Mouse (Mus musculus) CH12.LX (cell line): ENCODE data around the gene Klk5. TPM values are rescaled to one million over a fixed set of nuclear protein-coding genes. Genes with fewer than 3 reads are reported as not detected.

ENCODE experiments used
- DNase-seq: peaks from one replicate; pipeline ENCODE4 v3.0.0-alpha.2; 2013; ENCODE audit errors: extremely low read depth
- H3K27ac ChIP-seq: 2 replicates; pipeline ENCODE4 v1.5.1; 2012; ENCODE audit warnings: low read depth, mild to moderate bottlenecking, control low read depth, moderate library complexity; ENCODE audit not compliant: insufficient read depth
- H3K27me3 ChIP-seq: replicated peaks from 2 replicates; pipeline ENCODE3; 2012; ENCODE audit warnings: inconsistent platforms
- H3K36me3 ChIP-seq, 2 experiments: replicated peaks in 1 of 2; 2 replicates each; pipeline versions ENCODE3 to v1.6.1; 2012; ENCODE audit warnings: inconsistent platforms in 1 of 2, low read length in 1 of 2, mild to moderate bottlenecking in 1 of 2, mixed read lengths in 1 of 2, moderate library complexity in 1 of 2; ENCODE audit not compliant: control insufficient read depth in 1 of 2, insufficient read depth in 1 of 2
- H3K4me1 ChIP-seq, 2 experiments: 2 replicates each; pipeline ENCODE4 v1.6.1; 2012; ENCODE audit warnings: inconsistent platforms in 1 of 2, moderate library complexity in 1 of 2; ENCODE audit not compliant: insufficient read depth in 2 of 2, control insufficient read depth in 1 of 2
- H3K4me2 ChIP-seq: 2 replicates; pipeline ENCODE4 v1.6.1; 2012; ENCODE audit warnings: low read depth, mild to moderate bottlenecking, control low read depth; ENCODE audit not compliant: poor library complexity, insufficient read depth, severe bottlenecking
- H3K4me3 ChIP-seq, 3 experiments: fragments of 150-350 bp in 1 of 3; sonication (generic) in 1 of 3; replicated peaks in 1 of 3; 2 replicates each; pipeline versions ENCODE3 to v1.5.1; 2011 to 2012; ENCODE audit warnings: low read depth in 2 of 3, low read length in 2 of 3, mild to moderate bottlenecking in 2 of 3, moderate library complexity in 2 of 3, control low read depth in 1 of 3, improper control_type of control experiment in 1 of 3, inconsistent platforms in 1 of 3, mixed read lengths in 1 of 3; ENCODE audit not compliant: poor library complexity in 1 of 3
- H3K79me2 ChIP-seq: replicated peaks from 2 replicates; pipeline ENCODE4 v1.6.1; 2012; ENCODE audit warnings: mild to moderate bottlenecking, moderate library complexity; ENCODE audit not compliant: control insufficient read depth, poor library complexity, insufficient read depth, severe bottlenecking; ENCODE audit errors: extremely low read depth
- H3K9ac ChIP-seq: 2 replicates; pipeline ENCODE4 v1.6.1; 2012; ENCODE audit warnings: low read depth, mild to moderate bottlenecking, control low read depth, moderate library complexity; ENCODE audit not compliant: insufficient read depth
- H3K9me3 ChIP-seq: replicated peaks from 2 replicates; pipeline ENCODE3; 2012; ENCODE audit warnings: low read length, inconsistent platforms, mixed read lengths
- BHLHE40 ChIP-seq: IDR thresholded peaks from 2 replicates; pipeline ENCODE4 v1.6.1; 2011; ENCODE audit warnings: mild to moderate bottlenecking, low read depth, low read length, improper control_type of control experiment
- CHD1 ChIP-seq: IDR thresholded peaks from 2 replicates; pipeline ENCODE4 v1.6.1; 2012; ENCODE audit warnings: low read depth, low read length, improper control_type of control experiment, inconsistent platforms
- CTCF ChIP-seq, 2 experiments: IDR thresholded peaks in 1 of 2; conservative IDR thresholded peaks in 1 of 2; 2 replicates each; pipeline ENCODE4 v1.5.1; 2011 to 2012; ENCODE audit warnings: low read depth in 2 of 2, low read length in 2 of 2, improper control_type of control experiment in 1 of 2, inconsistent platforms in 1 of 2, mild to moderate bottlenecking in 1 of 2, moderate library complexity in 1 of 2
- E2F4 ChIP-seq: IDR thresholded peaks from 2 replicates; pipeline ENCODE4 v1.6.1; 2011; ENCODE audit warnings: low read depth, low read length, improper control_type of control experiment; ENCODE audit not compliant: insufficient replicate concordance
- EP300 ChIP-seq: IDR thresholded peaks from 2 replicates; pipeline ENCODE4 v1.6.1; 2011; ENCODE audit warnings: low read length, improper control_type of control experiment
- JUN ChIP-seq: IDR thresholded peaks from 2 replicates; pipeline ENCODE4 v1.6.1; 2011; ENCODE audit warnings: low read depth, mild to moderate bottlenecking, low read length, improper control_type of control experiment, moderate library complexity; ENCODE audit not compliant: insufficient read depth
- KAT2A ChIP-seq: IDR thresholded peaks from 2 replicates; pipeline ENCODE4 v1.6.1; 2012; ENCODE audit warnings: low read length, improper control_type of control experiment, inconsistent platforms; ENCODE audit not compliant: insufficient replicate concordance
- MEF2A ChIP-seq: IDR thresholded peaks from 2 replicates; pipeline ENCODE4 v1.6.1; 2014; ENCODE audit warnings: low read depth, mild to moderate bottlenecking, inconsistent platforms, low read length, improper control_type of control experiment, borderline replicate concordance
- NELFE ChIP-seq: IDR thresholded peaks from 2 replicates; pipeline ENCODE4 v1.6.1; 2011; ENCODE audit warnings: low read depth, low read length, improper control_type of control experiment
- POLR2A ChIP-seq: IDR thresholded peaks from 2 replicates; pipeline ENCODE4 v1.6.1; 2011; ENCODE audit warnings: low read depth, mild to moderate bottlenecking, improper control_type of control experiment, low read length
- RCOR1 ChIP-seq: conservative IDR thresholded peaks from 2 replicates; pipeline ENCODE4 v1.6.1; 2012; ENCODE audit warnings: low read depth, mild to moderate bottlenecking, inconsistent platforms, low read length, improper control_type of control experiment
- TCF12 ChIP-seq: IDR thresholded peaks from 2 replicates; pipeline ENCODE4 v1.6.1; 2014; ENCODE audit warnings: low read depth, mild to moderate bottlenecking, inconsistent platforms, low read length, improper control_type of control experiment
- USF1 ChIP-seq: IDR thresholded peaks from 2 replicates; pipeline ENCODE4 v1.6.1; 2014; ENCODE audit warnings: low read depth, mild to moderate bottlenecking, inconsistent platforms, low read length, improper control_type of control experiment
- USF2 ChIP-seq: conservative IDR thresholded peaks from 2 replicates; pipeline ENCODE4 v1.6.1; 2011; ENCODE audit warnings: low read depth, low read length, improper control_type of control experiment
- ZMIZ1 ChIP-seq: IDR thresholded peaks from 2 replicates; pipeline ENCODE4 v1.6.1; 2012; ENCODE audit warnings: low read depth, mild to moderate bottlenecking, inconsistent platforms, low read length, improper control_type of control experiment
- ZNF384 ChIP-seq: IDR thresholded peaks from 2 replicates; pipeline ENCODE4 v1.6.1; 2012; ENCODE audit warnings: low read depth, low read length, improper control_type of control experiment, inconsistent platforms
- dilution Hi-C: fragments of 300-500 bp; cut with MboI; formaldehyde crosslinking; loops from 2 replicates; pipeline ENCODE4 v1.14.3; 2020; ENCODE audit warnings: low sequenced_read_pairs; ENCODE audit not compliant: extremely low pct_unique_long_range_greater_than_20kb, extremely low pct_ligation_motif_present
- in situ Hi-C: fragments of 300-500 bp; cut with MboI; formaldehyde crosslinking; loops from 3 replicates; pipeline ENCODE4 v1.14.3; 2019; ENCODE audit warnings: low sequenced_read_pairs, low pct_ligation_motif_present, low pct_unique_long_range_greater_than_20kb, mixed read lengths
- polyA plus RNA-seq: library from polyadenylated mRNA; unstranded; fragments of >175 nt; gene quantifications from 2 replicates; pipeline ENCODE4 v1.2.1, GENCODE M21; 2012; ENCODE audit warnings: low read depth; ENCODE audit not compliant: insufficient read length
- total RNA-seq, 2 experiments: library from RNA; depleted of rRNA; stranded (reverse); fragments of 300-350 nt in 1 of 2; fragments of >200 nt in 1 of 2; gene quantifications; 2 replicates each; pipeline ENCODE4 v1.2.3; 2012 to 2014

Klk5 gene
- total and polyA plus RNA-seq, 3 experiments: not detected

GRCm38 (mm10) chr7:43876444-43876843 is 34.7 kb downstream of the Klk5 start:
- TF ChIP-seq KAT2A (no peak), CHD1 (no peak), MEF2A (no peak), E2F4 (no peak), USF2 (no peak), ZMIZ1 (no peak), EP300 (no peak), BHLHE40 (no peak), POLR2A (no peak), RCOR1 (no peak), USF1 (no peak)
- Histone ChIP-seq H3K36me3 (no peaks in the 10 kb centered on the region), H3K9me3 (peaks cover 4% of the 10 kb centered on the region), H3K4me2 (no peak overlapping the region), H3K4me1 (peaks cover 0 to 11% of the 10 kb centered on the region in 2 experiments; a peak in 2 of 4 replicates), H3K9ac (no peak overlapping the region), H3K27me3 (peaks cover 61% of the 10 kb centered on the region), H3K79me2 (no peaks in the 10 kb centered on the region), H3K27ac (no peak overlapping the region), H3K4me3 (no peak overlapping the region)
- DNase-seq: no peak
- dilution Hi-C loops: no loop called here
- in situ Hi-C loops: no loop called here

- dilution Hi-C loops: no loop called here
- Histone ChIP-seq H3K79me2 (no peaks in the 10 kb centered on the region), H3K4me2 (no peak overlapping the region), H3K36me3 (no peaks in the 10 kb centered on the region), H3K4me1 (peaks cover 9 to 28% of the 10 kb centered on the region in 2 experiments), H3K27me3 (peaks cover 68% of the 10 kb centered on the region)
- in situ Hi-C loops: no loop called here
- TF ChIP-seq TCF12: no peak
- peak in 1 of 2 experiments; percentile 11; a peak in 1 of 4 replicates for TF ChIP-seq CTCF (conservative IDR thresholded peaks at IDR 0.05 in 1 of 2, IDR thresholded peaks at IDR 0.05 in 1 of 2; ENCODE audit: low read depth in 2 of 2, low read length in 2 of 2)
- TF ChIP-seq, all 38 proteins: peak for 1
- no peak overlapping the region for H3K9ac ChIP-seq
- peaks cover 4% of the 10 kb centered on the region for H3K9me3 ChIP-seq
- no peak overlapping the region for H3K27ac ChIP-seq
- no peak overlapping the region for H3K4me3 ChIP-seq
- no peak for DNase-seq
Observed at GRCm38 (mm10) chr7:43878281-43878680, 36.5 kb downstream of the Klk5 start.

- no peaks in the 10 kb centered on the region for H3K36me3 ChIP-seq
- H3K4me3 ChIP-seq: no peak within 1 kb of the TSS
- in situ Hi-C loops: loop anchor here (5.0 kb wide), 1 partner anchor 41 kb away; no protein-coding TSS in a partner anchor
- peaks cover 7% of the 10 kb centered on the region for H3K9me3 ChIP-seq
- peaks cover 70% of the 10 kb centered on the region for H3K27me3 ChIP-seq
- H3K79me2 ChIP-seq: no peaks in the 10 kb centered on the region
- peak; percentile 43 for DNase-seq
- no peak within 1 kb of the TSS for H3K4me2 ChIP-seq
- dilution Hi-C loops: no loop called here
- peaks cover 9 to 34% of the 10 kb centered on the region in 2 experiments for H3K4me1 ChIP-seq
- no peak for TF ChIP-seq ZNF384
- no peak for TF ChIP-seq JUN
- no peak for TF ChIP-seq MEF2A
- TF ChIP-seq RCOR1: no peak
- no peak for TF ChIP-seq NELFE
- no peak for TF ChIP-seq USF2
- no peak within 1 kb of the TSS for H3K27ac ChIP-seq
- no peak within 1 kb of the TSS for H3K9ac ChIP-seq
Observed at GRCm38 (mm10) chr7:43880912-43881311, 39.1 kb downstream of the Klk5 start, which contains the start of gene Klk4. Gene Klk4, plus strand, starts transcription at chr7:43881160.
